Mouse (Mus musculus): ENCODE data around the gene Phlpp2.

DNA sequence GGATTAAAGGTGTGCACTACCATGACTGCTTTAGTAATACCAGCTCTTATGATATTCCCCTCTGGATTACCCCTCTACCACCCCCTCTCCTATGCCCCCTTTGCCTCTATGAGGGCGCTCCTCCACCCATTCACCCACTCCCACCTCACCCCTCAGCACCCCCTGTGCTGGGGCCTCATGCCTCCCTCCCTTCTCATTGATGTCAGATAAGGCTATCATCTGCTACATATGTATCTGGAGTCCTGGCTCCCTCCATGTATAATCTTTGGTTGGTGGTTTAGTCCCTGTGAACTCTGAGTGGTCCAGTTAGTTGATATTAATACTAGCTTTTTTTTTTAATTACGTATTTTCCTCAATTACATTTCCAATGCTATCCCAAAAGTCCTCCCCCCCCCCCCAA, 28.5 kb upstream of the Phlpp2 start:
- no peak for TF ChIP-seq GATA1 (IDR thresholded peaks at IDR 0.05; ENCODE audit: borderline replicate concordance, low read length)
- no peak for TF ChIP-seq FLI1 (IDR thresholded peaks at IDR 0.05; ENCODE audit: low read length)
